Mouse (Mus musculus): ENCODE measurements around the gene Lrp3. TPM values are rescaled to one million over a fixed set of nuclear protein-coding genes. Genes with fewer than 3 reads are reported as not detected.

Gene Lrp3
- 0.70 and 0.83 TPM in 2 replicates for polyA plus RNA-seq (2012; rRNA removed)

GRCm38 (mm10) chr7:35215225-35215624, at the start of gene Lrp3:
Gene Lrp3, minus strand, starts transcription at chr7:35215498.

DNA sequence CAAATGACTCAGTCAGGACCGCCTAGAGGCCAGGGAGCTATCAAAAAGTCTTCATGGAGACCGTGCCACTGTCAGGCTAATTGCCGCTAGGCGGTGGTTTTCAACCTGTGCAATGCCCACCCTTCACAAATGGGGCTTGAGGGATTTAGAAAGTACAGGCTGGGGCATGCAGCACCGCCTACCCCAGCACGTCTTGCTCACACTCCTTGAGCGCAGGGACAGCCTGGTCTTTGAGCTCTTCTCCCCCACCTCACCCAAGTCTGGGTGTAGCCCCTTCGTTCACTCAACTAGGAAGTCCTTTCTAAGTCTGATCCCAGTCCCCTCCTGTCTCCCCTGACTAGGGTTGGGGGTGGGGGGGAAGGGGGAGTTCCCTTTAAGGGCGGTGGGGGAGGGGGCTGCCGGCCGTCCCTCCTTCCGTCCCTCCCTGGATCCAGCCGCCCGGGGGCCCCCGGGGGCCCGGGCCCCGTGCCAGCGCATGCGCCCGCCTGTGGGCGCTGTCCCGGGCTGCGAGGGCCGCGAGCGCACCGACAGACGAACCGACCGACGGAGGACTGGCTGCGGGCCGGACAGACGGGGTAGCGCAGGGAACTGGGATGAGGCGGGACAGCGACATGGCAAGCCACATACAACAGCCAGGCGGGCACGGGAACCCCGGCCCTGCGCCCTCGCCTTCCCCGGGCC, 29.3 kb downstream of the Lrp3 start, which contains the start of gene Slc7a10:
Gene Slc7a10, plus strand, starts transcription at position 497 of the 681 bp plus-strand sequence.

Other genes starting within 250 kb of the Lrp3 start
- gene Cebpg, start 158.9 kb downstream of the Lrp3 start, polyA plus RNA-seq (2012; rRNA removed), result 10.4 and 11.0 TPM in 2 replicates
- 13.2 and 16.0 TPM in 2 replicates for gene Cebpa, start 96.2 kb downstream of the Lrp3 start, polyA plus RNA-seq (2012; rRNA removed)
- 0.29 and 0.31 TPM in 2 replicates for gene Slc7a10, start 29.1 kb downstream of the Lrp3 start, polyA plus RNA-seq (2012; rRNA removed)
- gene Gpatch1, start 102.9 kb upstream of the Lrp3 start, polyA plus RNA-seq (2012; rRNA removed), result 4.0 TPM in 2 replicates
- 3.2 and 3.3 TPM in 2 replicates for gene Rhpn2, start 118.7 kb upstream of the Lrp3 start, polyA plus RNA-seq (2012; rRNA removed)
- 7.1 and 8.5 TPM in 2 replicates for gene Faap24, start 181.3 kb upstream of the Lrp3 start, polyA plus RNA-seq (2012; rRNA removed)
- gene Cep89, start 181.5 kb upstream of the Lrp3 start, polyA plus RNA-seq (2012; rRNA removed), result 12.1 and 12.5 TPM in 2 replicates
- gene Slc7a9, start 233.3 kb upstream of the Lrp3 start, polyA plus RNA-seq (2012; rRNA removed), result 1.3 and 1.8 TPM in 2 replicates

All from liver, embryonic 14 days (tissue).